Mouse (Mus musculus) liver, embryonic 14.5 days (tissue): ENCODE results near the gene Kcnip4. TPM values are rescaled to one million over a fixed set of nuclear protein-coding genes. Genes with fewer than 3 reads are reported as not detected.

Source experiments
- ATAC-seq: fragments of 200-750 bp; cut with Nextera tagmentation; 2 replicates; pipeline ENCODE4 v1.8.0; 2017; ENCODE audit warnings: moderate number of reproducible peaks, mild to moderate bottlenecking, moderate library complexity; ENCODE audit not compliant: insufficient read depth
- DNase-seq, 3 experiments: peaks; one replicate each; pipeline ENCODE4 v3.0.0-alpha.2; 2012 to 2013; ENCODE audit warnings: low read depth in 3 of 3, low spot score in 3 of 3
- H3K27ac ChIP-seq: fragments of 300-500 bp; sonication (generic); 2 replicates; pipeline ENCODE4 v1.5.1; 2014; ENCODE audit warnings: moderate library complexity, mild to moderate bottlenecking, control low read depth, inconsistent platforms
- H3K27me3 ChIP-seq: fragments of 300-500 bp; sonication (generic); 2 replicates; pipeline ENCODE4 v1.6.1; 2014; ENCODE audit warnings: mild to moderate bottlenecking, low read length, moderate library complexity; ENCODE audit not compliant: control insufficient read depth, insufficient read depth
- H3K36me3 ChIP-seq: fragments of 300-500 bp; sonication (generic); replicated peaks from 2 replicates; pipeline ENCODE4 v1.6.1; 2014; ENCODE audit warnings: low read depth; ENCODE audit not compliant: control insufficient read depth, insufficient read depth
- H3K4me1 ChIP-seq, 2 experiments: fragments of 200-500 bp in 1 of 2; fragments of 300-500 bp in 1 of 2; sonication (generic) in 1 of 2; replicated peaks; 2 replicates each; pipeline ENCODE4 v1.6.1; 2012 to 2014; ENCODE audit warnings: antibody characterized with exemption in 1 of 2, inconsistent platforms in 1 of 2, low read length in 1 of 2; ENCODE audit not compliant: control insufficient read depth in 2 of 2, insufficient read depth in 2 of 2
- H3K4me2 ChIP-seq: fragments of 300-500 bp; sonication (generic); 2 replicates; pipeline ENCODE4 v1.6.1; 2014; ENCODE audit warnings: low read depth, mild to moderate bottlenecking, control low read depth, moderate library complexity
- H3K4me3 ChIP-seq, 2 experiments: fragments of 200-500 bp in 1 of 2; fragments of 300-500 bp in 1 of 2; sonication (generic) in 1 of 2; 2 replicates each; pipeline ENCODE4 v1.5.1; 2012 to 2014; ENCODE audit warnings: low read depth in 2 of 2, low read length in 2 of 2, mild to moderate bottlenecking in 2 of 2, control low read depth in 1 of 2, inconsistent platforms in 1 of 2, moderate library complexity in 1 of 2; ENCODE audit not compliant: insufficient read depth in 1 of 2
- H3K9ac ChIP-seq: fragments of 300-500 bp; sonication (generic); replicated peaks from 2 replicates; pipeline ENCODE4 v1.6.1; 2014; ENCODE audit warnings: mild to moderate bottlenecking, control low read depth, moderate library complexity
- H3K9me3 ChIP-seq: fragments of 300-500 bp; sonication (generic); 2 replicates; pipeline ENCODE4 v1.6.1; 2016; ENCODE audit warnings: low read length, mixed read lengths; ENCODE audit not compliant: control insufficient read depth
- CTCF ChIP-seq: IDR thresholded peaks from 2 replicates; pipeline ENCODE4 v1.5.1; 2016; ENCODE audit warnings: antibody characterized with exemption, low read depth, control low read depth
- EP300 ChIP-seq: IDR thresholded peaks from 2 replicates; pipeline ENCODE4 v1.6.1; 2016; ENCODE audit warnings: antibody characterized with exemption, low read depth
- WGBS: fragments of 180-500 bp; shearing (Covaris S2); extraction: QIAGEN DNeasy Blood & Tissue Kit; methylation state at CpG from one replicate; pipeline ENCODE4 v1.1.7; 2014; ENCODE audit not compliant: insufficient replicate concordance; 5-methylcytosine and 5-hydroxymethylcytosine counted together
- polyA plus RNA-seq, 2 experiments: library from polyadenylated mRNA; depleted of rRNA in 1 of 2; stranded (reverse) in 1 of 2; unstranded in 1 of 2; fragments of >200 nt; fragmentation: Nextera tagmentation in 1 of 2; extraction: Ambion mirVana in 1 of 2; gene quantifications; 2 replicates each; pipeline versions ENCODE4 v1.2.1 to v1.2.3; 2012 to 2014

The Kcnip4 gene
- polyA plus RNA-seq, 2 experiments = 0.10 TPM; not detected in 1

- Histone ChIP-seq H3K27ac (no peak overlapping the region), H3K4me3 (no peak overlapping the region), H3K9ac (no peak overlapping the region), H3K4me2 (no peak overlapping the region), H3K36me3 (no peaks in the 10 kb centered on the region), H3K27me3 (no peaks in the 10 kb centered on the region), H3K4me1 (no peaks in the 10 kb centered on the region), H3K9me3 (no peaks in the 10 kb centered on the region)
- no peak for TF ChIP-seq CTCF
- TF ChIP-seq EP300 = no peak
- 59% methylated on average over 6 of the region's 6 CpGs for WGBS
- no peak for DNase-seq
- ATAC-seq = no peak
These were observed 483.4 kb downstream of the Kcnip4 start for GRCm38 (mm10) chr5:49041259-49041845.

GRCm38 (mm10) chr5:48997359-48997758 lies 527.3 kb downstream of the Kcnip4 start:
- TF ChIP-seq EP300 (no peak), CTCF (no peak)
- H3K4me1 ChIP-seq = no peaks in the 10 kb centered on the region
- H3K36me3 ChIP-seq = no peaks in the 10 kb centered on the region
- no peaks in the 10 kb centered on the region for H3K27me3 ChIP-seq
- no peak overlapping the region for H3K4me3 ChIP-seq
- H3K27ac ChIP-seq = no peak overlapping the region
- H3K9me3 ChIP-seq = no peaks in the 10 kb centered on the region
- H3K9ac ChIP-seq = no peak overlapping the region
- WGBS = 53% methylated on average over 4 of the region's 4 CpGs
- H3K4me2 ChIP-seq = no peak overlapping the region
- no peak for DNase-seq
- ATAC-seq = no peak

GRCm38 (mm10) chr5:48989145-48989659 lies 535.5 kb downstream of the Kcnip4 start:
- Histone ChIP-seq H3K4me3 (no peak overlapping the region), H3K27me3 (no peaks in the 10 kb centered on the region), H3K9ac (no peak overlapping the region), H3K4me1 (no peaks in the 10 kb centered on the region), H3K4me2 (no peak overlapping the region), H3K36me3 (no peaks in the 10 kb centered on the region), H3K9me3 (no peaks in the 10 kb centered on the region), H3K27ac (no peak overlapping the region)
- WGBS = 60% methylated on average over 1 of the region's 1 CpGs
- ATAC-seq = no peak
- no peak for DNase-seq
- no peak for TF ChIP-seq EP300
- TF ChIP-seq CTCF = no peak

- H3K9ac ChIP-seq = no peak overlapping the region
- no peaks in the 10 kb centered on the region for H3K27me3 ChIP-seq
- no peaks in the 10 kb centered on the region for H3K9me3 ChIP-seq
- no peaks in the 10 kb centered on the region for H3K4me1 ChIP-seq
- H3K36me3 ChIP-seq = no peaks in the 10 kb centered on the region
- WGBS = 56% methylated on average over 2 of the region's 2 CpGs
- H3K27ac ChIP-seq = no peak overlapping the region
- H3K4me3 ChIP-seq = no peak overlapping the region
- DNase-seq (no peak), ATAC-seq (no peak)
- H3K4me2 ChIP-seq = no peak overlapping the region
- TF ChIP-seq CTCF (no peak), EP300 (no peak)
These were observed 582.2 kb downstream of the Kcnip4 start for GRCm38 (mm10) chr5:48942378-48943088.

- TF ChIP-seq CTCF (no peak), EP300 (no peak)
- Histone ChIP-seq H3K4me1 (no peaks in the 10 kb centered on the region), H3K27me3 (no peaks in the 10 kb centered on the region), H3K4me3 (no peak overlapping the region), H3K27ac (no peak overlapping the region), H3K9ac (no peak overlapping the region), H3K36me3 (no peaks in the 10 kb centered on the region), H3K9me3 (no peaks in the 10 kb centered on the region), H3K4me2 (no peak overlapping the region)
- DNase-seq (no peak), ATAC-seq (no peak)
- 48% methylated on average over 2 of the region's 2 CpGs for WGBS
These were observed 592.8 kb downstream of the Kcnip4 start for GRCm38 (mm10) chr5:48931881-48932280.
